Mouse (Mus musculus): ENCODE measurements around the gene Pkdrej. TPM values are rescaled to one million over a fixed set of nuclear protein-coding genes. Genes with fewer than 3 reads are reported as not detected.

The Pkdrej gene
- polyA plus RNA-seq, 1 experiment from 2014 or later = 0.18 TPM

DNA sequence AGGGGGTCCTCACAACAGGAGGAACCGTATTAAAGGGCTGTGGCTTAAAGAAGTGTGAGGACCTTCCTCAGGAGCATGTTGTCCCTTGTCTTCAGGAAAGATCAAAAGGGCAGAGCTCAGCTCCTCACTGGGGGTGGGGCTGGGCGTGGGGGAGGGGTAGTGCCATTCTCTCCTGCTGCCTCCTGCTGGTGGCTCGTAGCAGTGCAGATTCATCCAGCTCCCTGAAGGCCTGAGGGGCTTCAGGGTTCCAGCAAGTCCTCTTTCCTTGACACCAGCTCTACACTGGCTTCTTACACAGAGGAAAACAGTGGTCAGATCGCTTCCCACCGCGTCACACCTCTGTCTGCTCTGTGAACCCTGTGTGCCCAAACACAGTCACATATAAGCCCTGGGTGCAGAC, 19.4 kb upstream of the Pkdrej start:
- no peak overlapping the region for H3K4me3 ChIP-seq (ENCODE audit: low read length)
- no peak overlapping the region for H3K9ac ChIP-seq (ENCODE audit: low read depth, low read length)
- 40% methylated on average over 6 of the region's 6 CpGs for whole genome bisulfite sequencing
- H3K4me1 ChIP-seq (ENCODE audit: control insufficient read depth, insufficient read depth, low read length) = no peaks in the 10 kb centered on the region
- no peak for ATAC-seq (ENCODE audit: low FRiP score, low TSS enrichment)
- no peaks in the 10 kb centered on the region for H3K36me3 ChIP-seq (ENCODE audit: control insufficient read depth, insufficient read depth, low read length)
- H3K27ac ChIP-seq (ENCODE audit: low read depth, low read length) = no peak overlapping the region
- H3K4me2 ChIP-seq (replicated peaks; ENCODE audit: low read depth, low read length) = no peak overlapping the region
- H3K27me3 ChIP-seq (ENCODE audit: control insufficient read depth, insufficient read depth, low read length) = no peaks in the 10 kb centered on the region
- no peaks in the 10 kb centered on the region for H3K9me3 ChIP-seq (ENCODE audit: control insufficient read depth, low read length)

- H3K4me2 ChIP-seq (replicated peaks; ENCODE audit: low read depth, low read length) = no peak overlapping the region
- no peaks in the 10 kb centered on the region for H3K27me3 ChIP-seq (ENCODE audit: control insufficient read depth, insufficient read depth, low read length)
- no peak for ATAC-seq (ENCODE audit: low FRiP score, low TSS enrichment)
- 90% methylated on average over 5 of the region's 5 CpGs for WGBS
- peaks cover 5% of the 10 kb centered on the region; the same call in 1 of the 2 replicates for H3K4me1 ChIP-seq (ENCODE audit: control insufficient read depth, insufficient read depth, low read length)
- no peaks in the 10 kb centered on the region for H3K36me3 ChIP-seq (ENCODE audit: control insufficient read depth, insufficient read depth, low read length)
- H3K9me3 ChIP-seq (ENCODE audit: control insufficient read depth, low read length) = no peaks in the 10 kb centered on the region
- H3K4me3 ChIP-seq (ENCODE audit: low read length) = no peak overlapping the region
- no peak overlapping the region for H3K27ac ChIP-seq (ENCODE audit: low read depth, low read length)
- H3K9ac ChIP-seq (ENCODE audit: low read depth, low read length) = no peak overlapping the region
Measured at GRCm38 (mm10) chr15:85836887-85837286, 15.4 kb upstream of the Pkdrej start.

GRCm38 (mm10) chr15:85835335-85835734, 13.8 kb upstream of the Pkdrej start:
- Histone ChIP-seq H3K4me1 (ENCODE audit: control insufficient read depth, insufficient read depth, low read length) (peaks cover 8% of the 10 kb centered on the region; the same call in 1 of the 2 replicates), H3K4me2 (replicated peaks; ENCODE audit: low read depth, low read length) (no peak overlapping the region), H3K27me3 (ENCODE audit: control insufficient read depth, insufficient read depth, low read length) (no peaks in the 10 kb centered on the region), H3K9me3 (ENCODE audit: control insufficient read depth, low read length) (no peaks in the 10 kb centered on the region), H3K9ac (ENCODE audit: low read depth, low read length) (no peak overlapping the region), H3K27ac (ENCODE audit: low read depth, low read length) (no peak overlapping the region), H3K4me3 (ENCODE audit: low read length) (no peak overlapping the region), H3K36me3 (ENCODE audit: control insufficient read depth, insufficient read depth, low read length) (no peaks in the 10 kb centered on the region)
- 51% methylated on average over 3 of the region's 3 CpGs for WGBS
- no peak for ATAC-seq (ENCODE audit: low FRiP score, low TSS enrichment)

DNA sequence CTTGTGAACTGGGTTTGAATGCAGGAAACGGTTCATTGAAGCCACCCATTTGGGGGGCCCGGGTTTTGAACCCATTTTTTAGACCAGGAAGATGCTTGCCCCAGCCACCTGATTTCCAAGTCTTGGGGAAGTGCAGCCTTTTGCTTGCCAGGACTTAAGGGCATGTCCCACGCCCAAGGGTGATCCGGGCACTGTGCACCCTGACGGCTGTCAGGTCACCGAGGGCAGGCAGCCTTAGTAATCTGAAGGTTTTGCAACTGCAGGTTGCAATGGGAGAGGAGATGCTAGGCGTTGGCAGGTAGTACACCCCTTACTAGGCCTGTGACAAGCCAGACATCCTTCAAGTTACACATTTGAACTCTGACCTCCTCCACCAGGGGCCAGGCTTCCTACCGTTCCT, 11.1 kb upstream of the Pkdrej start:
- Histone ChIP-seq H3K36me3 (ENCODE audit: control insufficient read depth, insufficient read depth, low read length) (no peaks in the 10 kb centered on the region), H3K27ac (ENCODE audit: low read depth, low read length) (no peak overlapping the region), H3K9ac (ENCODE audit: low read depth, low read length) (peak overlapping the region; percentile 58; the same call in 1 of the 2 replicates), H3K4me3 (ENCODE audit: low read length) (peak overlapping the region; percentile 65), H3K4me1 (ENCODE audit: control insufficient read depth, insufficient read depth, low read length) (peaks cover 8% of the 10 kb centered on the region; the same call in 1 of the 2 replicates), H3K4me2 (replicated peaks; ENCODE audit: low read depth, low read length) (peak overlapping the region; percentile 68), H3K27me3 (ENCODE audit: control insufficient read depth, insufficient read depth, low read length) (no peaks in the 10 kb centered on the region), H3K9me3 (ENCODE audit: control insufficient read depth, low read length) (no peaks in the 10 kb centered on the region)
- ATAC-seq (ENCODE audit: low FRiP score, low TSS enrichment) = no peak
- WGBS = 39% methylated on average over 8 of the region's 8 CpGs

- ATAC-seq (ENCODE audit: low FRiP score, low TSS enrichment) = peak; percentile 88
- peak within 1 kb of the TSS; percentile 68 for H3K4me2 ChIP-seq (replicated peaks; ENCODE audit: low read depth, low read length)
- peak within 1 kb of the TSS; percentile 65 for H3K4me3 ChIP-seq (ENCODE audit: low read length)
- peak within 1 kb of the TSS; percentile 58; the same call in 1 of the 2 replicates for H3K9ac ChIP-seq (ENCODE audit: low read depth, low read length)
- no peaks in the 10 kb centered on the region for H3K9me3 ChIP-seq (ENCODE audit: control insufficient read depth, low read length)
- H3K4me1 ChIP-seq (ENCODE audit: control insufficient read depth, insufficient read depth, low read length) = peaks cover 8% of the 10 kb centered on the region; the same call in 1 of the 2 replicates
- WGBS = 1% methylated on average over 27 of the region's 27 CpGs
- H3K36me3 ChIP-seq (ENCODE audit: control insufficient read depth, insufficient read depth, low read length) = no peaks in the 10 kb centered on the region
- no peak within 1 kb of the TSS for H3K27ac ChIP-seq (ENCODE audit: low read depth, low read length)
- no peaks in the 10 kb centered on the region for H3K27me3 ChIP-seq (ENCODE audit: control insufficient read depth, insufficient read depth, low read length)
Measured at GRCm38 (mm10) chr15:85831954-85832590, 10.5 kb upstream of the Pkdrej start, which contains the start of gene Ttc38. Gene Ttc38, plus strand, starts transcription at chr15:85832306.

- Histone ChIP-seq H3K9ac (ENCODE audit: low read depth, low read length) (no peak overlapping the region), H3K4me3 (ENCODE audit: low read length) (no peak overlapping the region), H3K27ac (ENCODE audit: low read depth, low read length) (no peak overlapping the region), H3K4me2 (replicated peaks; ENCODE audit: low read depth, low read length) (no peak overlapping the region), H3K4me1 (ENCODE audit: control insufficient read depth, insufficient read depth, low read length) (peaks cover 8% of the 10 kb centered on the region; the same call in 1 of the 2 replicates), H3K36me3 (ENCODE audit: control insufficient read depth, insufficient read depth, low read length) (no peaks in the 10 kb centered on the region), H3K9me3 (ENCODE audit: control insufficient read depth, low read length) (no peaks in the 10 kb centered on the region), H3K27me3 (ENCODE audit: control insufficient read depth, insufficient read depth, low read length) (no peaks in the 10 kb centered on the region)
- WGBS = 74% methylated on average over 5 of the region's 5 CpGs
- ATAC-seq (ENCODE audit: low FRiP score, low TSS enrichment) = no peak
Measured at GRCm38 (mm10) chr15:85829470-85829869, 7.9 kb upstream of the Pkdrej start.

DNA sequence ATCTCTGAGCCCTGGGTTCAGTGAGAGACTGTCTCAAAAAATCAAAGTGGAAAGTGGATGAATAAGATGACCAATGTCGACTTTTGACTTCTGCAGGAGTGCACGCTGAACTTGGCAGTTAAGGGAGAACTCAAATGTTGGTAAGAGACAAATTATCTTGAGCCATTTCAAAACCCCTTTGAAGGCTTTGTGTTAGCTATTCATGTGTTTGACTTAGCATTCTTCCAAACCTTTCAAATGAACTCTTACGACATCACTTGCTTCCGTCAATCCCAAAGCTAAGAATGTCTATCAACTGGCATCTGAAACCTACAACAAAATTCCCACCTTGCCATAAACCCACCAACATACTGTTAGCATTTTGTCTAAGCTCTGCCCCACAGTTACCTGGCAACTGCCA, 6.5 kb upstream of the Pkdrej start:
- Histone ChIP-seq H3K27me3 (ENCODE audit: control insufficient read depth, insufficient read depth, low read length) (no peaks in the 10 kb centered on the region), H3K9me3 (ENCODE audit: control insufficient read depth, low read length) (no peaks in the 10 kb centered on the region), H3K9ac (ENCODE audit: low read depth, low read length) (no peak overlapping the region), H3K27ac (ENCODE audit: low read depth, low read length) (no peak overlapping the region), H3K4me1 (ENCODE audit: control insufficient read depth, insufficient read depth, low read length) (peaks cover 8% of the 10 kb centered on the region; the same call in 1 of the 2 replicates), H3K4me2 (replicated peaks; ENCODE audit: low read depth, low read length) (no peak overlapping the region), H3K36me3 (ENCODE audit: control insufficient read depth, insufficient read depth, low read length) (no peaks in the 10 kb centered on the region), H3K4me3 (ENCODE audit: low read length) (no peak overlapping the region)
- no peak for ATAC-seq (ENCODE audit: low FRiP score, low TSS enrichment)
- WGBS = 86% methylated on average over 4 of the region's 4 CpGs

- Histone ChIP-seq H3K4me1 (ENCODE audit: control insufficient read depth, insufficient read depth, low read length) (peaks cover 4% of the 10 kb centered on the region; the same call in 1 of the 2 replicates), H3K9me3 (ENCODE audit: control insufficient read depth, low read length) (no peaks in the 10 kb centered on the region), H3K36me3 (ENCODE audit: control insufficient read depth, insufficient read depth, low read length) (no peaks in the 10 kb centered on the region), H3K9ac (ENCODE audit: low read depth, low read length) (no peak overlapping the region), H3K4me3 (ENCODE audit: low read length) (no peak overlapping the region), H3K4me2 (replicated peaks; ENCODE audit: low read depth, low read length) (no peak overlapping the region), H3K27me3 (ENCODE audit: control insufficient read depth, insufficient read depth, low read length) (no peaks in the 10 kb centered on the region), H3K27ac (ENCODE audit: low read depth, low read length) (no peak overlapping the region)
- WGBS = 49% methylated on average over 5 of the region's 5 CpGs
- no peak for ATAC-seq (ENCODE audit: low FRiP score, low TSS enrichment)
Measured at GRCm38 (mm10) chr15:85826676-85827075, 5.1 kb upstream of the Pkdrej start.

- ATAC-seq (ENCODE audit: low FRiP score, low TSS enrichment) = peak; percentile 83
- Histone ChIP-seq H3K4me2 (replicated peaks; ENCODE audit: low read depth, low read length) (peak overlapping the region; percentile 78), H3K27ac (ENCODE audit: low read depth, low read length) (no peak overlapping the region), H3K4me3 (ENCODE audit: low read length) (peak overlapping the region; percentile 42), H3K4me1 (ENCODE audit: control insufficient read depth, insufficient read depth, low read length) (peaks cover 2% of the 10 kb centered on the region; the same call in 1 of the 2 replicates), H3K36me3 (ENCODE audit: control insufficient read depth, insufficient read depth, low read length) (no peaks in the 10 kb centered on the region), H3K27me3 (ENCODE audit: control insufficient read depth, insufficient read depth, low read length) (no peaks in the 10 kb centered on the region), H3K9ac (ENCODE audit: low read depth, low read length) (peak overlapping the region; percentile 62; the same call in 1 of the 2 replicates), H3K9me3 (ENCODE audit: control insufficient read depth, low read length) (peaks cover 12% of the 10 kb centered on the region; the same call in 1 of the 2 replicates)
- 20% methylated on average over 4 of the region's 4 CpGs for WGBS
Measured at GRCm38 (mm10) chr15:85822011-85822359, 451 bp upstream of the Pkdrej start.

Measured in kidney, embryonic 14.5 days (tissue).